Mouse (Mus musculus) retina, postnatal 7 days (tissue): ENCODE results near the gene Cdkal1.

Source experiments
- DNase-seq: peaks from one replicate; pipeline ENCODE4 v3.0.0-alpha.2; 2012; ENCODE audit warnings: low read depth, low spot score

The Cdkal1 gene

DNA sequence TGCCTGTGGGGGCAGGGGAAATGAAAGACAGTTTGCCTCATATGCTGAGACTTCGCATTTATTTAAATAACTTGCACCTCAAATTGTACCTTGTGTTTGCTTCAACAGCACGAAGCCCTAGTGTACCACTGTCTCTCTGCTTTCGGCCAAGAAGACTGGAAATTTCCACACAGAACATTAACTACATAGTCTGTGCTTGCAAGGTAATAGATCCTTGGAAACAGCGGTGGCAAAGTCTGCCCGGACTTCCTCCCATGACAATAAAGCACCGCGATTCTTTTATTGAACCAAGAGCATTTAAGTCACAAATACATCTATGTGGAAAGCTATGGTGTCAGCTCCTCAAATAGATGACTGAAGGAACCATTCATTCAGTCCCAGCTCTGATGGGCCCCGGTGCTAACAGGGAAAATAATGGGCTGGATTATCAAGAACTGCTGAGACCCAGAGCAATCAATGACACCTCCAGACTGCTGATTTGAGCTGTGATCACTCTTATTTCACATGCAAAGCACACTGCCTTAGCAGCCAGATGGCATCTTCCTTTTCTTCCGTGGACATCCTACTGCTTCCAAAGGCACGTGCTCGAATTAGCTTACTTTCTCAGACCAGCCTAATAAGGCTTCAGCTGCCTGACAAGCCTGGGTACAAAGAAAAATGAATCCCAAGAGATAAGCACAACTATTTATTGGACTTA, 591.3 kb downstream of the Cdkal1 start:
- no peak for DNase-seq

DNA sequence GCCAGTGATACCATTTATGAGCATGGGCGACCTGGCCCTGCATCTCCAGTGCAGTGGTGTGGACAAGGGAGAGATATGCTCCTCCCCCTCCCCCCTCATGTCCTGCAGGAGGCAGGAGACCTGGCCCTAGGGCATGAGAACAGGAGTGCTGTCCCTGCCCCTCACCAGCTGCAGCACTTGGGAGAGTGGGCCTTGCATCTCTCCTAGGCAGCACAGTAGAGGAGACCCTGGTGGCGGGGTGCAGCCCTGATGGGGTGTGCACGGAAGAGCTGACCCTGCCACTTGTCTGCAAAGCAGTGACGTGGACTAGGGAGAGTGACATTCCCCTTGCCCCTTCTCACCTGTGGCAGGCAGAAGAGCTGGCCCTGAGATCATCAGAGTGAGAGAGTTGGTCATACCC, 593.3 kb downstream of the Cdkal1 start:
- no peak for DNase-seq

GRCm38 (mm10) chr13:29248535-29248934, 606.9 kb downstream of the Cdkal1 start:
- no peak for DNase-seq

GRCm38 (mm10) chr13:29247800-29248199, 607.7 kb downstream of the Cdkal1 start:
- DNase-seq = no peak

- no peak for DNase-seq
Measured at GRCm38 (mm10) chr13:29235065-29235464, 620.4 kb downstream of the Cdkal1 start.

- DNase-seq = no peak
Measured at GRCm38 (mm10) chr13:29234442-29234841, 621.0 kb downstream of the Cdkal1 start.

DNA sequence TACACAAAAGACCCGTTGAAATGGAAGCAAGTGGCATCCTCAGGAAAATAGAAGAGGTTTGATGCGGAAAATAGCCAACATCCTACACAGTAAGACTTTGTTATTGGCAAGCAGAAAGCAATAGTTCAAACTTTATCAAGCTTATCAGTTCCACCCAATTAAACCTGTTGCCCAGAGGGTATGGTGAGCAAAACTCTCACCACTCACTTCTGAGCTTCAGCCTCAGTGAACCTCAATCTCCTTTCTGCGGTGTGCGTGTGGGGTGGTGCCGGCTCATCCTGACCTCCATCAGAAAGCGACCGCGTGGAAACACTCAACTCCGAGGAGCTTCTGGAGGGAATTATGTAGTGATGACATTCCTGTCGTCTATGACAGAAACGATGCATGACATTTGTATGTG, 621.5 kb downstream of the Cdkal1 start:
- DNase-seq = no peak

DNA sequence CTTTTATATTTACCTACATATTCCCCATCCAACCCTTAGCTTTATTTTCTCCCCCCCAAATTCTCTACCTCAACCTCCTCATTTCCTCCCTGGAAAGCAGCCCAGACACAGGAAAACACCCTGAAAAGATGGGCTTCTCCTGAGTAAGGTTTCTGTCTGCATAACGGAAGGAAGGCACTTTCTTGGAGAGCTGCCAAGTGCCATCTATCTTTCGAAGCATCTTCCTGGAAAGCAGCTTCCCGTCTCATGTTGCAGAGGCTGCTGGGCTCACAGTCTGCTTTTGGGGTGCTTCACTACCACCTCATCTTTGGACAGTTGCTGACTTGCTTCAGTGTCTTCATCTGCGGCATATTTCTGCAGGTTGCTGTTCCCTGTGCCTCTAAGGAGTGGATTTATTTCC, 622.8 kb downstream of the Cdkal1 start:
- no peak for DNase-seq

DNA sequence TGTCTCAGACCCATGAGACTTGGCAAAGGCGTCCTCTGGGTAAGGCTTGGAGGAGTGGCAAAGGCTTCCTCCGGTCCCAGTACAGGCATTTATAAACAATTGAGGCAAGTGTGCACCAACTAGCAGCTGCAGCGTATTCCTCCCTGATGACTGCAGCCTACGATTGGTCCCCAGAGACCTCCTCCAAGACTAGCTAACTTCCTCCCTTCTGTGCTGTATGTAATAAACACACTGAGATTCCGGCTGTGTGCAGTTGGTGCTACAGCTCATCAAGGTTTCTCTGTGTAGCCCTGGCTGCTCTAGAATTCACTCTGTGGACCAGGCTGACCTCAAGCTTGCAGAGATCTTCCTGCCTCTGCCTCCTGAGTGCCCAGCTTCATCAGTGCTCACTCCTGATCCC, 630.7 kb downstream of the Cdkal1 start:
- no peak for DNase-seq

DNA sequence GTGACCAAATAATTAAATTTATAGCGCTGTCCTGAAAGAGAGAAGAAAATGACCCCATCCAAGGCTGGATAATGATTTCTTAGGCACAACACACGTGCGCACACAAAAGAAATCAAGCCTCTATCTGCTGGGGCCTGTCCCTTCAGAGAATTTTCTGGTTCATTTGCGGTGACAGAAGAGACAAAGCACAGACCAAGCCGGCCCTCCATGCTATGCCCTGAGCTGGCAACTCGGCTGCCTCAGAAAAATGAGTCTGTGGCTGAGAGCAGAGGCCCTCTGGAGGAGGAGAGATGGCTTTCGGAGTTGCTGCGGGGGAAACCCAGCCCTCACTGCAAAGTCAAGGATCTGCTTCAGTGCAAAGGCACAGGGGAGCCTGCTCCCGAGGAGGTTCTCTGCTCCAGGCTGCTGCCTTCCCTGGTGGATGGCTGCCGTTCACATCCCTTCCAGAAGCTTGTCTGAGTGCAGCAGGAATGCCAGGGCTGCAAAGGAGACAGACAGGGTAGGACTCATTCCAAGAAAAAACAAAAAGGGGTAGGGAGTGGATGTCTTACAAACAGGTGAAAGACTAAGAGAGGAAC, 633.1 kb downstream of the Cdkal1 start:
- DNase-seq = peak; percentile 9

DNA sequence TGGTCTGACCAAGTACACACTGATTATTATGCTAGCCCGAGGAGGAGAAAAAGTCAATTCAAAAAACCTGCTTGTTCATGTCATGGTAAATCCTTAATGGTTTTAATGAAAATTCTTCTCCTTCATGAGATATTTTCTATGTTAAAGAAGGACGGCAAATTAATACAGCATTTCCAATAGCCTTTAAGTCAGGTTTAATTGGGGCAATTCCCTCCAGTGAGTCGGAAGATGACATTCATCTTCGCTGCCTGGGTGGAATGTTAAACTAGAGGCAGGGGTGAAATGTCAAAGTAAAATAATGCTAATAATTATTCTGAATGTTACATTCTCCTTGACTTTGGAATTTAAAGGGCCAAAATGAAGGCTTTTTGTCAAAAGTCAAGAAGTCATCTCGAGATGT, 633.8 kb downstream of the Cdkal1 start:
- DNase-seq = no peak

GRCm38 (mm10) chr13:29218594-29219230, 636.8 kb downstream of the Cdkal1 start:
- no peak for DNase-seq

DNA sequence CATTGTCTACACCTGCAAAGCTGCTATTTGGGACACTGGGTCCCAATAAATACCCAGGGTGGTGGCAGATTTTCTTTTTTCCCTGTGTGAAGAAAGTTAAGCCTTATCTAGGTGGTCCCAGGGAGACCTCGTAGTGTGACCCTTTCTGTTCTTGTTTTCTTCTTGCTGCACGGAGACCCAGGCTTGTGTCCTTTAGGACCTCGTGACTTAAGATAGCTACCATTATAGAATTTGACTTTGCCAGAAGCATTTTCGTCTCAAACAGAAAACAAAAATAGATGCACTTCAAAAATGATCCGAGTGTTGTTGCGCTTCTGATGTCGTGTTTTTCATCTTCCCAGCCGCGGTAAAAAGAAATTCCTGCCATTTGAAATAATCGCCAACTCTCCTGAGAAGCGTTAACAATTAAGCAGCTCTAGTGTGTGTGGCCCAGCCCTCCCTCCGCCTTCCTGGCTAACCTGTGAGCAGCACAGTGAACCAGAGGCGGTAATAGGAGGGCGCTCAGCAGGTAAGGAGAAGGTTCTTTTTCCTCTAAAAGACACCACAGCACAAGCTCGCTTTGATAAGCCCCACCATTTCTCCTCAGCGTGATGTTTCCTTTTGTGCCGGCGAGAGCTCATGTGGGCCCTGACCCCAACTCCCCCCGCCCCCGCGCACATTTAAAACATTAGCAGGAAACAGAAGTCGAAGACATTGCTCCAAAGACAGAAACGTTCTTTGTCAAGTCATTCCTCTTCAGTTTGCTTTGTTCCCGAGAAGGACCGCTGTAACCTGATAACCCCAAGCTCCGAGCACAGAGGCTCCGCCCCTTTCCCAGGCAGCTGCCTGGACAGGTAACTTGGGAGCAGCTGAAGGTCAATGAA, 645.1 kb downstream of the Cdkal1 start:
- no peak for DNase-seq

DNA sequence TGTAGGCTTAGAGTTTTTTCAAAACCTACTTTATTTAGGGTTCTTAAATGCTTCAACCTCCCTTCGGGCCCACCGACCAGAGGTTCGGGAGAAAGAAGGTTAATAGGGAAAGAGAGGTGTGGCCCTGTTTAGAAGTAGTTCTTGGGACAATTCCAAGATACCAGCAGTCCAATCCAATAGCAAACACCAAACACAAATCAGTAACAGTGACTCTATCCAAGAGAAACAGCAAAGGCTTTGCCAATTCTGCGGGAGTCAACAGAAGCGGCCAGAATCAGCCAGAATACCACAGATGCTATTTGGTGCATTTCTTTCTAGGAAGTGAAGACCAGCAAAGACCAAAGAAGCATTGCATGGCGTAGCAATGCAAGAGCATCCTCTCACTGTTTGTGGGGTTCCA, 646.7 kb downstream of the Cdkal1 start:
- no peak for DNase-seq

DNA sequence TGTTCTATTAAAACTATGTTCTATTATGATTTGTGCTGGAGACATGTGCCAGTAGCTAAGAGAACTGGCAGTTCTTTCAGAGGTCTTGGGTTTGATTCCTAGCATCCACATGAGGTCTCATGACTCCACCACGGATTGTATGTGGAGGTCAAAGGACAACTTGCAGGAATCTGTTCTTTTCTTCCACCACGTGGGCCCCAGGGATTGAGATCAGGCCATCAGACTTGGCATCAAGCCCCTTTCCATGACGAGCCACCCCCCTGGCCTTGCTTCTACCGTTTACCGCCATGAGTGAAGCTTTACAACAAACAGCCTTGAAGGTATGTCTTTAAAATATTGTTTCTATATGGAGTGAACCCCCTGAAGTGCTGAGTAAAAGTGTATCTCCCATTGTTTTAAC, 651.6 kb downstream of the Cdkal1 start:
- no peak for DNase-seq

DNA sequence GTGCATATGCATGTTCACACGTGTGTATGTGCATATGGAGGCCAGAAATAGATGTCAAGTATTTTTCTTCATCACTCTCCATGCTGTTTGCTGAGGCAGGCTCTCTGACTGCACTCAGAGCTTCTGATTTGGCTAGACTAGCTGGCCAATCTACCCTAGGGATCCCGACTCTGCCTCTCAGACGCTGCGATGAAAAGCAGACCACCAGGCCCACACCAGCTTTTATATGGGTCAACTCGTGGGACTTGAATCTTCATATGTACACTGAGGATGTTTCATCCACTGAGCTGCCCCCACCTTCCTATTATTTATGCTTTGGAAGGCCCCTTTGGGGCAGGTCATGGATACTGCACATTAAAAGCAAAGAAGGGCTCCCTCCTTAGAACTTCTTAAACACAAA, 652.0 kb downstream of the Cdkal1 start:
- no peak for DNase-seq

DNA sequence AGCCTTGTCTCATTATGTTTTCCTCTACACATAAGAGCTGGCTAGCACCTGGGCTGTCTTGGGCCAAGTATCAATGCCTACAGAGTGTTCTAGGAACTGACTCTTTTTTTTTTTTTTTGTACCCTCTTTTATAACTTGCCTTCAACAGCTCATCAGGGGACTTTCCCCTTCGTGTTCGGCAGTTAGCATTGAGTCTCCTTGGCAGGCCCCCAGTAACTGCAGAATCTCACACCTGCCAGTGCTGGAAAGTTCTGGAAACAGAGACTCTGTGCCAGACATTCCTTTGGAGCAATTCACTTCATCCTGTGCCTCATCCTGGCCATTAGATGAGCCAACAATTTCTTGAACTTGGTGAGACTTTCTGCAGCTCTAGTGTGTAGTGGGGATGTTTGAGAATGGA, 652.9 kb downstream of the Cdkal1 start:
- no peak for DNase-seq

DNA sequence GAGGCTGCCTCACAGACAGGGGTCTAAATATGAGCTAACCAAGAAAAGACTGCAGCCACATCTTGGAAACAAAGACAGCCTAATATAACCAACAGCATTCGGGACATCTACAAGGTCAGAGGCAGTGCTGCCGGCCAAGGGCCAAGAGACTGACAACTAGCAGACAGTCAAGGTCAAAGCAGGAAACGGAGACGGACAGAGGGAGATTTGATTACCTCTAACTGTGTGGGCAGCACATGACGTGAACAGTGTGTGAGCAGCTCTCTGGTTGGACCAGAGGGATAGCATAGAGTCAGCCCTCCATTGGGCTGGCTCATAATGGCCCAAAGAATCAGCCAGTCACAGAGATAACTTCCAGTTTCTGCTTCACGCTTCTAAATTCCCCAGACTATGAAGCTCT, 655.8 kb downstream of the Cdkal1 start:
- no peak for DNase-seq

- DNase-seq = no peak
Measured at GRCm38 (mm10) chr13:29196798-29197498, 658.5 kb downstream of the Cdkal1 start.

DNA sequence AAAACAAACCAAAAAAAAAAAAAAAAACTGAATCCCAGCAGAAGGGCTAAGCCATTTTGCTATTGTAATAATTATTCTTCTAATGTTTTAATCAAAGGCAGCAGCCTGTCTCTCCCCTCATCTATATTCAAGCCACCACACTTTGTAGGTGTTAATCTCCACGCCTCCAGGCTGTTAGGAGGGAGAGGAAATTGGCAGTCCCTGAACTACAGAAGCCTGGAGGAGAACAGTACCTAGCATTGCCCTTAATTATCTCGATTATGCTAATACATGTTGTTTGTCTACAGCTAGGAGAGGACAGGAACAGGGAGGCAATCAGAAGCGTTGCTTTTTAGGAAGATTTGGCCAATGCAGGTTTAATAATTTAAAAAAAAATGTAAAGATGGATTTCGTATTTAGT, 659.8 kb downstream of the Cdkal1 start:
- DNase-seq = no peak

DNA sequence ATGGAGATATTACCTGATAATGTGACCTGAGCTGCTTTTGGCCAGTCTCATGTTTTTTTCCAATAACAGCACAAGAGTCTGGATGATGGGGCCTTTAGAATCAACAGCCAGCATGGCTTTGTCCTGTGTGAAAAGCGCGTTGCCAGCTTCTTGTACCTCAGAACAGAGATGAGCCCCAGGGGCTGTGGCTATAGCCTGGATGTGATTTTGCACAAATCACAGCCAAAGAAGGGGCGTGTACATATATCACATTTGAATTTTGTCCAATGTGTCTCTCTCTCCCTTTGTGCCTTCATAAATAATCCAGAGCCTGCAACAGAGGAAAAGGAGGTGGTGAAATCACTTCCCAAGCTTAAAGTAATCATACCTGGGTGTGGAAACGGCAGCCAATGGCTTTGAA, 660.5 kb downstream of the Cdkal1 start:
- no peak for DNase-seq

DNA sequence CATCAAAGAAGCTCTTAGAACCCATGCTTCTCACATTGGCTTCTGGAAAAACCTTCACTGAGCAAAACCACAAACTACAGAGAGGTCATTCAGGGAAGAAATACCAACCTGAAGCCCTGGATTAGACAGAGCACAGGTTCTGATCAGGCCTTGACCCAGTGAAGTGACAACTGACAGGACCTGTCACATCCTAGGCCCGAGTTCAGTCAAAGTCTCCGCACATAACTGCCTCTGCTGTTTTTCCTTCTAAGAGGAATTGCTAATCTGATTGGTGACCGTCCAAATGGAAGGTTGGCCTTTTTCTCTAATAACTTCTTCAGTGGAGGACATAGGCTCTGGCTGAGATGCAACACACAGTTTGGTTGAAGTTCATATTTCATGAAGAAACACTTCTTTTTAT, 662.8 kb downstream of the Cdkal1 start:
- no peak for DNase-seq
